Mouse (Mus musculus) midbrain, embryonic 12.5 days (tissue): Measurements from ENCODE around the gene Ndn. TPM values are rescaled to one million over a fixed set of nuclear protein-coding genes. Genes with fewer than 3 reads are reported as not detected.

Experiments used
- ATAC-seq: fragments of 200-750 bp; cut with Nextera tagmentation; 2 replicates; pipeline ENCODE4 v1.8.0; 2017; ENCODE audit warnings: low read depth, moderate TSS enrichment, moderate library complexity; ENCODE audit not compliant: low FRiP score
- H3K27ac ChIP-seq: fragments of 300-500 bp; sonication (generic); replicated peaks from 2 replicates; pipeline ENCODE4 v1.5.1; 2016; ENCODE audit warnings: mild to moderate bottlenecking
- H3K27me3 ChIP-seq: fragments of 300-500 bp; sonication (generic); 2 replicates; pipeline ENCODE4 v1.6.1; 2016; ENCODE audit warnings: mild to moderate bottlenecking
- H3K36me3 ChIP-seq: fragments of 300-500 bp; sonication (generic); 2 replicates; pipeline ENCODE4 v1.6.1; 2016
- H3K4me1 ChIP-seq: fragments of 300-500 bp; sonication (generic); 2 replicates; pipeline ENCODE4 v1.6.1; 2016
- H3K4me2 ChIP-seq: fragments of 300-500 bp; sonication (generic); replicated peaks from 2 replicates; pipeline ENCODE4 v1.6.1; 2016; ENCODE audit warnings: mild to moderate bottlenecking, moderate library complexity
- H3K4me3 ChIP-seq: fragments of 300-500 bp; sonication (generic); 2 replicates; pipeline ENCODE4 v1.5.1; 2016; ENCODE audit warnings: mild to moderate bottlenecking
- H3K9ac ChIP-seq: fragments of 300-500 bp; sonication (generic); replicated peaks from 2 replicates; pipeline ENCODE4 v1.6.1; 2016; ENCODE audit warnings: mild to moderate bottlenecking, moderate library complexity
- H3K9me3 ChIP-seq: fragments of 300-500 bp; sonication (generic); 2 replicates; pipeline ENCODE4 v1.6.1; 2016; ENCODE audit warnings: mild to moderate bottlenecking
- WGBS: fragments of 180-500 bp; shearing (Covaris S2); methylation state at CpG from one replicate; pipeline ENCODE4 v1.1.7; 2016; 5-methylcytosine and 5-hydroxymethylcytosine counted together
- polyA plus RNA-seq: library from polyadenylated mRNA; unstranded; fragments of >200 nt; fragmentation: Nextera tagmentation; extraction: Ambion mirVana; gene quantifications from 2 replicates; pipeline ENCODE4 v1.2.1, GENCODE M21; 2016

Gene Ndn
- polyA plus RNA-seq, 1 experiment from 2014 or later: 232 TPM

GRCm38 (mm10) chr7:62376510-62377304 lies 30.3 kb downstream of the Ndn start, which contains the start of gene Magel2:
TSS of gene Magel2 (plus strand) at chr7:62377010.
- H3K36me3 ChIP-seq: 0 out of 2 replicates have a peak, but pooled peaks cover 12% of the 10 kb centered on the region
- peak within 1 kb of the TSS; percentile 70 for H3K9ac ChIP-seq
- 26% methylated on average over 31 of the region's 31 CpGs for WGBS
- H3K27ac ChIP-seq: peak within 1 kb of the TSS; percentile 71
- H3K4me2 ChIP-seq: peak within 1 kb of the TSS; percentile 63
- peaks cover 22% of the 10 kb centered on the region for H3K9me3 ChIP-seq
- no peaks in the 10 kb centered on the region for H3K27me3 ChIP-seq
- H3K4me3 ChIP-seq: peak within 1 kb of the TSS; percentile 57
- H3K4me1 ChIP-seq: peaks cover 13% of the 10 kb centered on the region; the same call in 1 of the 2 replicates
- ATAC-seq: peak; percentile 94

GRCm38 (mm10) chr7:62377313-62377712 lies 30.9 kb downstream of the Ndn start:
- peaks cover 22% of the 10 kb centered on the region for H3K9me3 ChIP-seq

GRCm38 (mm10) chr7:62378529-62378928 lies 32.2 kb downstream of the Ndn start:
- Histone ChIP-seq H3K4me1 (peaks cover 13% of the 10 kb centered on the region; the same call in 1 of the 2 replicates), H3K9ac (peak overlapping the region; percentile 70; the same call in 1 of the 2 replicates), H3K4me2 (peak overlapping the region; percentile 63), H3K27ac (no peak overlapping the region), H3K36me3 (0 out of 2 replicates have a peak, but pooled peaks cover 12% of the 10 kb centered on the region), H3K9me3 (peaks cover 22% of the 10 kb centered on the region), H3K4me3 (peak overlapping the region; percentile 57), H3K27me3 (no peaks in the 10 kb centered on the region)
- no peak for ATAC-seq
- WGBS: 86% methylated on average over 9 of the region's 9 CpGs

More at GRCm38 (mm10) chr7:62377313-62377712, 30.9 kb downstream of the Ndn start:
- H3K27ac ChIP-seq: peak overlapping the region; percentile 71
- peak; percentile 42; the same call in 1 of the 2 replicates for ATAC-seq
- WGBS: 31% methylated on average over 14 of the region's 14 CpGs
- H3K4me1 ChIP-seq: peaks cover 13% of the 10 kb centered on the region; the same call in 1 of the 2 replicates
- H3K36me3 ChIP-seq: 0 out of 2 replicates have a peak, but pooled peaks cover 12% of the 10 kb centered on the region
- H3K4me3 ChIP-seq: peak overlapping the region; percentile 57
- H3K27me3 ChIP-seq: no peaks in the 10 kb centered on the region
- peak overlapping the region; percentile 70 for H3K9ac ChIP-seq
- H3K4me2 ChIP-seq: peak overlapping the region; percentile 63

- Histone ChIP-seq H3K4me3 (no peak overlapping the region), H3K27ac (no peak overlapping the region), H3K4me1 (peaks cover 13% of the 10 kb centered on the region; the same call in 1 of the 2 replicates), H3K4me2 (no peak overlapping the region), H3K27me3 (no peaks in the 10 kb centered on the region), H3K9me3 (peaks cover 22% of the 10 kb centered on the region), H3K36me3 (0 out of 2 replicates have a peak, but pooled peaks cover 12% of the 10 kb centered on the region), H3K9ac (no peak overlapping the region)
- ATAC-seq: peak; percentile 39; the same call in 1 of the 2 replicates
- 3% methylated on average over 2 of the region's 2 CpGs for WGBS
Measured at GRCm38 (mm10) chr7:62382391-62382790, 36.0 kb downstream of the Ndn start.

GRCm38 (mm10) chr7:62388291-62388690 lies 41.9 kb downstream of the Ndn start:
- H3K36me3 ChIP-seq: no peaks in the 10 kb centered on the region
- 42% methylated on average over 4 of the region's 4 CpGs for WGBS
- H3K9ac ChIP-seq: no peak overlapping the region
- peaks cover 9% of the 10 kb centered on the region; the same call in 1 of the 2 replicates for H3K4me1 ChIP-seq
- H3K4me3 ChIP-seq: no peak overlapping the region
- no peak overlapping the region for H3K4me2 ChIP-seq
- no peak overlapping the region for H3K27ac ChIP-seq
- no peaks in the 10 kb centered on the region for H3K9me3 ChIP-seq
- H3K27me3 ChIP-seq: no peaks in the 10 kb centered on the region
- ATAC-seq: no peak

- Histone ChIP-seq H3K9ac (no peak overlapping the region), H3K27me3 (no peaks in the 10 kb centered on the region), H3K4me1 (peaks cover 9% of the 10 kb centered on the region; the same call in 1 of the 2 replicates), H3K4me2 (no peak overlapping the region), H3K9me3 (no peaks in the 10 kb centered on the region), H3K4me3 (no peak overlapping the region), H3K27ac (0 out of 2 replicates have a peak overlapping the region, but pooled peaks have one; percentile 30), H3K36me3 (no peaks in the 10 kb centered on the region)
- WGBS: 33% methylated on average over 1 of the region's 1 CpGs
- 0 out of 2 replicates have a peak, but pooled peaks have one; percentile 41 for ATAC-seq
Measured at GRCm38 (mm10) chr7:62392202-62392601, 45.8 kb downstream of the Ndn start.

Other genes starting within 250 kb of the Ndn start
- gene Magel2, start 30.4 kb downstream of the Ndn start, polyA plus RNA-seq: 14.6 and 20.2 TPM in 2 replicates
- gene Mkrn3, start 73.6 kb downstream of the Ndn start, polyA plus RNA-seq: 25.2 and 26.4 TPM in 2 replicates
- gene Peg12, start 117.9 kb downstream of the Ndn start, polyA plus RNA-seq: 67.3 and 74.3 TPM in 2 replicates